Mouse (Mus musculus) stomach, embryonic 16.5 days (tissue): ENCODE results near the gene Arf3. TPM values are rescaled to one million over a fixed set of nuclear protein-coding genes. Genes with fewer than 3 reads are reported as not detected.

Experiments used
- ATAC-seq: fragments of 200-750 bp; cut with Nextera tagmentation; 2 replicates; pipeline ENCODE4 v1.8.0; 2017; ENCODE audit warnings: moderate number of reproducible peaks, moderate TSS enrichment; ENCODE audit not compliant: insufficient read depth, low FRiP score
- H3K27ac ChIP-seq: fragments of 300-500 bp; sonication (generic); 2 replicates; pipeline ENCODE4 v1.5.1; 2014; ENCODE audit warnings: low read length
- H3K27me3 ChIP-seq: fragments of 300-500 bp; sonication (generic); 2 replicates; pipeline ENCODE4 v1.6.1; 2014; ENCODE audit warnings: low read length, control low read depth, mixed read lengths; ENCODE audit not compliant: control insufficient read depth, insufficient read depth
- H3K36me3 ChIP-seq: fragments of 300-500 bp; sonication (generic); 2 replicates; pipeline ENCODE4 v1.6.1; 2014; ENCODE audit warnings: low read length; ENCODE audit not compliant: control insufficient read depth, insufficient read depth
- H3K4me1 ChIP-seq: fragments of 300-500 bp; sonication (generic); 2 replicates; pipeline ENCODE4 v1.6.1; 2014; ENCODE audit warnings: low read length, control low read depth, mixed read lengths; ENCODE audit not compliant: control insufficient read depth, insufficient read depth
- H3K4me2 ChIP-seq: fragments of 300-500 bp; sonication (generic); 2 replicates; pipeline ENCODE4 v1.6.1; 2014; ENCODE audit warnings: low read depth, low read length, mixed read lengths
- H3K4me3 ChIP-seq: fragments of 300-500 bp; sonication (generic); replicated peaks from 2 replicates; pipeline ENCODE4 v1.5.1; 2014; ENCODE audit warnings: mild to moderate bottlenecking, low read length
- H3K9ac ChIP-seq: fragments of 300-500 bp; sonication (generic); 2 replicates; pipeline ENCODE4 v1.6.1; 2014; ENCODE audit warnings: low read length
- H3K9me3 ChIP-seq: fragments of 300-500 bp; sonication (generic); replicated peaks from 2 replicates; pipeline ENCODE4 v1.6.1; 2016; ENCODE audit warnings: low read length, control low read depth; ENCODE audit not compliant: control insufficient read depth
- WGBS: fragments of 180-500 bp; shearing (Covaris S2); extraction: QIAGEN DNeasy Blood & Tissue Kit; methylation state at CpG from one replicate; pipeline ENCODE4 v1.1.7; 2014; 5-methylcytosine and 5-hydroxymethylcytosine counted together
- polyA plus RNA-seq: library from polyadenylated mRNA; unstranded; fragments of >200 nt; fragmentation: Nextera tagmentation; extraction: Ambion mirVana; gene quantifications from 2 replicates; pipeline ENCODE4 v1.2.1, GENCODE M21; 2015

The Arf3 gene
- polyA plus RNA-seq, 1 experiment from 2014 or later: 38.0 TPM

DNA sequence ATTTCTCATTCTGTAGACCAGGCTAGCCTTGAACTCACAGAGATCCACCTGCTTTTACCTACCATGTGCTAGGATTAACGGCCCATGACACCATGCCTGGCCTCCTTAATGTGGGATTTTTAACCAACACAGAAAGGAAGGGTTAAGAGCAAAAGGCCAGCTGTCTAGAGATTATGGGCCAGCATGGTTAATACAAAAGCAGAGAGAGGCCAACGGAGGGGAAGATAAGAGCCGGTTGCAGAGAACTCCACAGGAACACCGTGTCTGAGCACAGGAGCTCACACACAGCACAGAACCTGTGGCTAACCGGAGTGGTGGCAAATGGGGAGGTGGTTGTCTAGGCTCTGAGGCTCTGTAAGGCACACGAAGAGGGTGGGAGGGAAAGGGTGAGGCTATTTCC, 29.6 kb downstream of the Arf3 start:
- peak; percentile 66 for ATAC-seq
- H3K27me3 ChIP-seq: no peaks in the 10 kb centered on the region
- H3K4me3 ChIP-seq: no peak overlapping the region
- H3K36me3 ChIP-seq: peaks cover 9% of the 10 kb centered on the region
- H3K9me3 ChIP-seq: no peaks in the 10 kb centered on the region
- peak overlapping the region; percentile 21; the same call in 1 of the 2 replicates for H3K27ac ChIP-seq
- H3K4me2 ChIP-seq: no peak overlapping the region
- WGBS: 47% methylated on average over 6 of the region's 6 CpGs
- H3K9ac ChIP-seq: no peak overlapping the region
- peaks cover 2% of the 10 kb centered on the region for H3K4me1 ChIP-seq

DNA sequence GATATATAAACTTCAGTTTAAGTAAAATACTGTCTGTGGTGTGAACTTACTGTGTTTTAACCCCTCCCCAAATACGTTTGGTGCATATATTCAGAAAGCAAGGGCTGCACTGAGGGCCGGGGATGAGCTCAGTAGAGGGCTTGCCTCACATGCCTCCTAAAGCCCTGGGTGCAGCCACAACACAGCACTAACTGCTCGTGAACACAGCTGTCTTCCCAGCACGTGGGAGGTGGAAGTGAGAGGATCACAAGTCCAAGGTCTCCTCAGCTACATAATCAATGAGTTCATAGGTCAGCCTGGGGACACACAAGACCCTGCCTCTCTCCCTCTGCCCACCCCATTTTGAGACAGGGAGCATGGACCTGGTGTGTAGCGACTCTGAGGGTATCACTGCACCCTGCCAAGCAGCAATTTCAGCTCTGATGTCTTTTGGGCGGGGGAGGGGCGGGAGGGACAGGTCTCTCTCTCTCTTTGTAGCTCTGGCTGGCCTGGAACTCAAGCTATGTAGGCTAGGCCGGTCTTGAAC, 30.9 kb downstream of the Arf3 start:
- Histone ChIP-seq H3K9me3 (no peaks in the 10 kb centered on the region), H3K4me3 (no peak overlapping the region), H3K27ac (no peak overlapping the region), H3K27me3 (no peaks in the 10 kb centered on the region), H3K9ac (no peak overlapping the region), H3K4me2 (no peak overlapping the region), H3K36me3 (peaks cover 9% of the 10 kb centered on the region), H3K4me1 (peaks cover 8% of the 10 kb centered on the region)
- no peak for ATAC-seq
- 58% methylated on average over 8 of the region's 8 CpGs for WGBS

DNA sequence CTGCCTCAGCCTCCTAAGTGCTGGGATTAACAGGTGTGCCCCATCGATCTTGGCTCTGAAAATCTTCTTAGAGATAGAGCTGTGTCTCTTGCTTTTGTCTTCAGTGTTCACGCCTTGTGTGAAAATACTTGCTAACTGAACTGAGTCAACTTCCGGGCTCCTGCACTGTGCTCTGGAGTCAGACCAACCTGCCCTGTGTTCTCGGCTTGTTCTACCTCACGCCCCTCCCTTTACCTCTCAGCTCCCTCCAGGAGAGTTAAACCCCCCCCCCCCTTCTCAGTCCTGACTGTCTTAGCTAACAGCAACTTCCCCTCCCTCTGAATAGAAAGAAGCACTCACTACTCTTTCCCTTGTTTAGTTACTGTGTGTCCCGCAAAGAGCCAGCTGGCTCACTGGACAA, 32.2 kb downstream of the Arf3 start:
- peaks cover 15% of the 10 kb centered on the region for H3K4me1 ChIP-seq
- H3K9me3 ChIP-seq: no peaks in the 10 kb centered on the region
- ATAC-seq: no peak
- whole genome bisulfite sequencing: 68% methylated on average over 6 of the region's 6 CpGs
- H3K27me3 ChIP-seq: no peaks in the 10 kb centered on the region
- no peak overlapping the region for H3K4me2 ChIP-seq
- H3K27ac ChIP-seq: no peak overlapping the region
- H3K36me3 ChIP-seq: peaks cover under 1% of the 10 kb centered on the region; the same call in 1 of the 2 replicates
- no peak overlapping the region for H3K4me3 ChIP-seq
- no peak overlapping the region for H3K9ac ChIP-seq

DNA sequence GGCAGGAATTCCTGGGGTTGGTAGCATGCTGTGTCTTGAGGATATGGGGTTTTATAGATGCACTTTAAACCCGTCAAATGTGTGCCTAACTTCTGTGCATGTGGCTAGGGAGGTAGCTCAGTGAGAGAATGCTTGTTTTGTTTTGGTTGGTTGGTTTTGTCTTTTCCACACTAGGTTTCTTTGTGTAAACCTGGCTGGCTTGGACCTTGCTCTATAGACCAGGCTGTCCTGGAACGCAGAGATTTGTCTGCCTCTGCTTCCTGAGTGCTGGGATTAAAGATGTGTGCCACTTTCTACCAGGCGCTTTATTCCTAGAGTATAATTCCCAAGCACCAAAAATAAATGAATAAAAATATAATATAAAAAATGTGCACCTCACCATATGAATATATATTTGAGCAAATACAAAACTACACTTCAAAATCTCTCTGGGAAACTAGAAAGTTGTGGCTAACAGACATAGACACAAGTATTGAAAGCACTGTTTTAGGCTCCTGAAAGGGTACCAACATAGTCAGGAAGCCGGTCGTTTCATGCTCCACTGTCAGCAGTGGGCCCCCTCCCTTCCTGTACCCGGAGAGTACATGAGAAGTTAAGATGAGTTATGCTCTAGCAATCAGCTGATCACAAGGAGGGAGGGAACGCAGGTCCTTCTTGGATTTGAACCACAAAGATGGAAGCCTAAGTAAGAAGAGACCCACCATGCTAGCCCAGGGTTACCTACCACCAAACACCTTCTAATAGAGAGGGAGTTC, 33.0 kb downstream of the Arf3 start:
- no peak for ATAC-seq
- Histone ChIP-seq H3K9me3 (no peaks in the 10 kb centered on the region), H3K4me1 (peaks cover 15% of the 10 kb centered on the region), H3K27me3 (no peaks in the 10 kb centered on the region), H3K27ac (no peak overlapping the region), H3K4me2 (no peak overlapping the region), H3K9ac (no peak overlapping the region), H3K4me3 (no peak overlapping the region), H3K36me3 (no peaks in the 10 kb centered on the region)
- 76% methylated on average over 7 of the region's 7 CpGs for WGBS

DNA sequence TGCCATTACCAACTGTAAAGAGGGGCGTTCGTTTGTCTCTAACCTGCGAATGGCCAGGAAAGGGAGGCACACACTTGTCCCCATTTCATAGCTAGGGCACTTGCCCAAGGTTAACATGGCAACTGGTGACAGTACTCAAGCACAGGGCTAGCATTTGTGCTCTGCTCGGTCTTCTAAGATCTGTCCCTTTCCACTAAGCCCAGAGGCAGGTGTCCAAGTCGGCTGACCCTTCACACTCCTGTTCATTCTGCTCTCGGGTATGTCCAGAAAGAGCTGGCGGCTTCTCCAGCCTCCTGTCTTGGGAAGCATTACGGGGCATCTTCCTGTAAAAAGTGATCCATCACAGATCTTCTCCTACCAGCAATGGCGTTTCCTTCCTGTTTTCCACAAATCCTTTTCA, 34.6 kb downstream of the Arf3 start:
- Histone ChIP-seq H3K36me3 (no peaks in the 10 kb centered on the region), H3K27me3 (no peaks in the 10 kb centered on the region), H3K4me2 (peak overlapping the region; percentile 99), H3K9ac (no peak overlapping the region), H3K27ac (no peak overlapping the region), H3K4me3 (peak overlapping the region; percentile 67; the same call in 1 of the 2 replicates), H3K4me1 (peaks cover 20% of the 10 kb centered on the region), H3K9me3 (no peaks in the 10 kb centered on the region)
- 23% methylated on average over 9 of the region's 9 CpGs for WGBS
- no peak for ATAC-seq

DNA sequence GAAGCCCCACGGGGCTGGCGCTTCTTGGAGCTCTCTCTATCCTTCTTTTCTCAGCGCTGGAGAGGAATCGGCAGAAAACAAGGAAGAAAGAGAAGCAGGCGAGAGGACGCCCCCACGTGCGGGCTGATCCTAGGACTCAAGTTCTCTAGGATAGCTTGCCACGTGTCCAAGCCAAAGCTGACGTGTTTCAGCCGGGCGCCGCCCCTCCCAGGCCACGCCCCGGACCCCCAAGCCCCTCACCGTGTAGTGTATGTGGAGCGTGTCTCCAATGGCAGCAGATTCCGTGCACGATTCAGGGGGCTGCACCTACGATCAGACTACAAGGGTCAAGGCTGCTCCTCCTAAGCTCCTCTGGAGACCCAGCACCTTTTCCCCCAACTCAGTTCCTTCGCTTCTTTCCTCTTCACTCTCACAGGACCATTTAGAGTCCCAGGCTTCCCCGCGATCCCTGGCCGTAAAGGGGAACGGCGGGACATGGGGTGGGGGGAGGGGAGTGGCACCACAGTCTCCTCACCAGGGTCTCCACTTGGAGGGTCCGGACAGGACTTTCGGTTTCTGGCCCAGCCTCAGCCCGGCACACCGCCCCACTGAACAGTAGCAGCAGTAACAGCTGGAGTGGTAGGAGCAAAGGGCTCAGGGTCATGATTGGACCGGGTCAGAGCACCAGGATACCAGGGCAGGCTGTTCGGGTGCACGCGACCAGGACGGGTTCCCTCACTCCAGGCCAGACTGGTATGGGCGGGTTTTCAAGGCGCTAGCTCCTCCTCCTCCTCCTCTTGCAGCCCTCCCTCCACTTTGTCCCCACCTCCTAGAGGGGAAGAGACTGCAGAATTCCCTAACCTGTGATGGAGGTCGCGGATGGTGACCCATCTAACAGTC, 35.3 kb downstream of the Arf3 start, which contains the start of gene Fkbp11:
TSS of gene Fkbp11 (minus strand) at position 756 of the 879 bp plus-strand sequence.
- Histone ChIP-seq H3K4me3 (peak within 1 kb of the TSS; percentile 67), H3K27me3 (no peaks in the 10 kb centered on the region), H3K9ac (peak within 1 kb of the TSS; percentile 77), H3K9me3 (no peaks in the 10 kb centered on the region), H3K4me2 (peak within 1 kb of the TSS; percentile 99), H3K36me3 (no peaks in the 10 kb centered on the region), H3K4me1 (peaks cover 20% of the 10 kb centered on the region), H3K27ac (0 out of 2 replicates have a peak within 1 kb of the TSS, but pooled peaks have one; percentile 6)
- peak; percentile 88 for ATAC-seq
- under 1% methylated on average over 39 of the region's 39 CpGs for WGBS

DNA sequence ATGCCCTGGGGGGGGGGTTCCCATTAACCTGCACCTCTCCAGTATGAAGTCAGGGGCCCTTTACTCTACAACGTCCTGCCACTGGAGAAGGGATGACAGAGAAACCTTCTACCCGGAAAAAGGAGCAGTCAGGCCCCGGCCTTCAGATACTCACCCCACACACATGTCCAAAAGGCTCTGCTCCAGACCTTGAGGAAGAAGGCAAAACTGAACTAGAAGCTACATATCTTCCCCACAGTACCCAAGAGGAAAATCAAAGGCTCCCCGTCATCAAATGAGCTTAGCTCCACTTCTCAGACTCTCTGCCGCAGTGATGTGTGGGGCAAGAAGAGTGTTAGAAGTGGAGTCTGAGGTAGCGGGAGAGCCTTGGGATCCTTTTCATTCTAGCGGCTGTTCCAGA, 36.3 kb downstream of the Arf3 start:
- H3K9ac ChIP-seq: peak overlapping the region; percentile 77
- H3K9me3 ChIP-seq: no peaks in the 10 kb centered on the region
- ATAC-seq: no peak
- H3K4me3 ChIP-seq: peak overlapping the region; percentile 67
- no peak overlapping the region for H3K27ac ChIP-seq
- H3K27me3 ChIP-seq: no peaks in the 10 kb centered on the region
- peaks cover 20% of the 10 kb centered on the region for H3K4me1 ChIP-seq
- WGBS: 42% methylated on average over 7 of the region's 7 CpGs
- H3K36me3 ChIP-seq: no peaks in the 10 kb centered on the region
- peak overlapping the region; percentile 99 for H3K4me2 ChIP-seq

DNA sequence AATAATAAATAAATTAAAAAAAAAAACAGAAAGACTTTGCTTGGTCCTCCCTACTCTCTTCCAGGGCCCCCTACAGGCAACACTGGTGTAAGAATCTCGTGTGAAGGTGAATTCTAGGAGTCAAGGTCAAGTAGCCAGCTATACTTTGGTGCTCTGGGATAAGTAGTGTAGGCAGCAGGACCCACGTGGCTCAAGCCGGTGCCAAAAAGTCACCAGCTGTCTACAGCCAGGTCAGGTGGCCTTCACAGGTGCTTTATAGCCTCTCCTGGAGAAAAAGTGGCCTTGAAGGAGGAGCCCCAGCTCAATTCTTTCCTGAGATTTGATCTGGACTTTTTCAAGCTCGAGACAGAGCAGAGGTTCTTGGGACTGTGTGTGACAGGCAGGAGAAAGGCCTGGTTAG, 36.9 kb downstream of the Arf3 start:
- WGBS: 76% methylated on average over 4 of the region's 4 CpGs
- Histone ChIP-seq H3K4me1 (peaks cover 20% of the 10 kb centered on the region), H3K27me3 (no peaks in the 10 kb centered on the region), H3K9me3 (no peaks in the 10 kb centered on the region), H3K36me3 (no peaks in the 10 kb centered on the region), H3K27ac (no peak overlapping the region), H3K4me2 (0 out of 2 replicates have a peak overlapping the region, but pooled peaks have one; percentile 99), H3K4me3 (no peak overlapping the region), H3K9ac (0 out of 2 replicates have a peak overlapping the region, but pooled peaks have one; percentile 31)
- ATAC-seq: no peak
